Mouse (Mus musculus) lung, postnatal 0 days (tissue): ENCODE results near the gene Tspan5.

Experiments
- CTCF ChIP-seq: IDR thresholded peaks from 2 replicates; pipeline ENCODE4 v1.5.1; 2016; ENCODE audit warnings: antibody characterized with exemption, mild to moderate bottlenecking
- EP300 ChIP-seq: IDR thresholded peaks from 2 replicates; pipeline ENCODE4 v1.6.1; 2016; ENCODE audit warnings: antibody characterized with exemption, mild to moderate bottlenecking, control low read depth

DNA sequence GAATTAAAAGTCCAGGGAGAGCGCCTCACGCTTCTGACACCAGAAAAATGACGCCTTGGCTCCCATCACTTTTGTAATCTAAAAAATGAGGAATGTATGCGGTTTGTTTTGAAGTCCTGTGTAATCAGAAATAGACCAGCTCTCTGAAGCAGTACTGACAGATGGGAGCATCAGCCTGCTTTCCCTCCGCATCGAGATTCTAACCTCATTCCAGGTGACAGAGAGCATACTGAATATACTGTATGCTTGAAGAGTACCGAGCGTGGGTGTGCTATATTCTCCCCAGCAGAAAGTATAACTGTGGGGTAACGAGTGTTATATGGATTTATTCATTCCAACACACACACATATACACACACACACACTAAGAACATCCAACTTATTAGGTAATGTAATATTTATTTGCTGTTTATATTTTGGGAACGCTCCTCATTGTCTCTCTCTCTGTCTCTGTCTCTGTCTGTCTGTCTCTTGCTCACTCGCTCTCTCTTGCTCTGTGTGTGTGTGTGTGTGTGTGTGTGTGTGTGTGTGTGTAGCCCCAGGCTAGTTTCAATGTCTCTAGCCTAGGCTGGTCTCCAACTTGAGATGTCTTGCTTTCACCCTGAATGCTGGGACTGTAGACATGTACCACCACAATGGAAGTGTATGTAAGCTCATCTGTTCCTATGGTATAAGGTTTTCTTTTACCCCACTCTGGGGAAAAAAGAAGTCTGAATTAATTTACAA lies 139.2 kb downstream of the Tspan5 start:
- TF ChIP-seq CTCF (no peak), EP300 (no peak)
